Mouse (Mus musculus) heart, postnatal 0 days (tissue): ENCODE measurements around the gene Egr4. TPM values are rescaled to one million over a fixed set of nuclear protein-coding genes. Genes with fewer than 3 reads are reported as not detected.

Source experiments
- ATAC-seq: fragments of 200-750 bp; cut with Nextera tagmentation; 2 replicates; pipeline ENCODE4 v1.8.0; 2017; ENCODE audit warnings: low read depth, moderate number of reproducible peaks, moderate library complexity; ENCODE audit not compliant: insufficient read depth
- DNase-seq: peaks from one replicate; pipeline ENCODE4 v3.0.0-alpha.2; 2016; ENCODE audit warnings: low spot score
- H3K27ac ChIP-seq: fragments of 300-500 bp; sonication (generic); 2 replicates; pipeline ENCODE4 v1.5.1; 2014; ENCODE audit warnings: low read depth, mild to moderate bottlenecking
- H3K27me3 ChIP-seq: fragments of 300-500 bp; sonication (generic); 2 replicates; pipeline ENCODE4 v1.6.1; 2014; ENCODE audit warnings: low read length, mixed read lengths; ENCODE audit not compliant: control insufficient read depth, insufficient read depth
- H3K36me3 ChIP-seq: fragments of 300-500 bp; sonication (generic); replicated peaks from 2 replicates; pipeline ENCODE4 v1.6.1; 2014; ENCODE audit warnings: low read length, mixed read lengths; ENCODE audit not compliant: control insufficient read depth, insufficient read depth
- H3K4me1 ChIP-seq: fragments of 300-500 bp; sonication (generic); 2 replicates; pipeline ENCODE4 v1.6.1; 2014; ENCODE audit warnings: antibody characterized with exemption; ENCODE audit not compliant: control insufficient read depth, insufficient read depth
- H3K4me2 ChIP-seq: fragments of 300-500 bp; sonication (generic); 2 replicates; pipeline ENCODE4 v1.6.1; 2014; ENCODE audit warnings: low read depth, mild to moderate bottlenecking, low read length, moderate library complexity
- H3K4me3 ChIP-seq: fragments of 300-500 bp; sonication (generic); 2 replicates; pipeline ENCODE4 v1.5.1; 2014; ENCODE audit warnings: low read depth, low read length
- H3K9ac ChIP-seq: fragments of 300-500 bp; sonication (generic); replicated peaks from 2 replicates; pipeline ENCODE4 v1.6.1; 2014; ENCODE audit warnings: low read depth, low read length, mixed read lengths
- H3K9me3 ChIP-seq: fragments of 300-500 bp; sonication (generic); replicated peaks from 2 replicates; pipeline ENCODE4 v1.6.1; 2016; ENCODE audit warnings: low read length; ENCODE audit not compliant: control insufficient read depth
- CTCF ChIP-seq: IDR thresholded peaks from 2 replicates; pipeline ENCODE4 v1.5.1; 2016; ENCODE audit warnings: antibody characterized with exemption, control low read depth, low read depth
- EP300 ChIP-seq: IDR thresholded peaks from 2 replicates; pipeline ENCODE4 v1.6.1; 2016; ENCODE audit warnings: antibody characterized with exemption, low read depth
- WGBS: fragments of 180-500 bp; shearing (Covaris S2); extraction: QIAGEN DNeasy Blood & Tissue Kit; methylation state at CpG from one replicate; pipeline ENCODE4 v1.1.7; 2014; 5-methylcytosine and 5-hydroxymethylcytosine counted together
- polyA plus RNA-seq: library from polyadenylated mRNA; unstranded; fragments of >200 nt; fragmentation: Nextera tagmentation; extraction: Ambion mirVana; gene quantifications from 2 replicates; pipeline ENCODE4 v1.2.1, GENCODE M21; 2015
- total RNA-seq: library from RNA; depleted of rRNA; stranded (reverse); fragments of >200 nt; gene quantifications from 2 replicates; pipeline ENCODE4 v1.2.3, GENCODE M21; 2014; ENCODE audit warnings: low replicate concordance

The Egr4 gene
- total and polyA plus RNA-seq, 2 experiments from 2014 or later, result not detected

GRCm38 (mm10) chr6:85522825-85523224 lies 9.4 kb upstream of the Egr4 start:
- no peak overlapping the region for H3K4me3 ChIP-seq
- no peaks in the 10 kb centered on the region for H3K4me1 ChIP-seq
- H3K27ac ChIP-seq, result no peak overlapping the region
- no peak for DNase-seq
- 0 out of 2 replicates have a peak, but pooled peaks cover 4% of the 10 kb centered on the region for H3K27me3 ChIP-seq
- TF ChIP-seq EP300 (no peak), CTCF (no peak)
- WGBS, result 59% methylated on average over 2 of the region's 2 CpGs
- ATAC-seq, result no peak
- no peak overlapping the region for H3K4me2 ChIP-seq
- H3K9ac ChIP-seq, result no peak overlapping the region
- no peaks in the 10 kb centered on the region for H3K36me3 ChIP-seq
- H3K9me3 ChIP-seq, result no peaks in the 10 kb centered on the region

- Histone ChIP-seq H3K4me1 (no peaks in the 10 kb centered on the region), H3K36me3 (no peaks in the 10 kb centered on the region), H3K9me3 (no peaks in the 10 kb centered on the region), H3K27me3 (0 out of 2 replicates have a peak, but pooled peaks cover 4% of the 10 kb centered on the region), H3K27ac (no peak overlapping the region), H3K4me3 (no peak overlapping the region), H3K9ac (no peak overlapping the region), H3K4me2 (no peak overlapping the region)
- WGBS, result 80% methylated on average over 5 of the region's 5 CpGs
- no peak for DNase-seq
- ATAC-seq, result no peak
- TF ChIP-seq CTCF, result no peak
These were observed 8.6 kb upstream of the Egr4 start for GRCm38 (mm10) chr6:85522026-85522425.

- TF ChIP-seq EP300 (no peak), CTCF (no peak)
- Histone ChIP-seq H3K4me1 (peaks cover 7% of the 10 kb centered on the region), H3K9ac (no peak overlapping the region), H3K9me3 (no peaks in the 10 kb centered on the region), H3K36me3 (no peaks in the 10 kb centered on the region), H3K4me2 (no peak overlapping the region), H3K27ac (no peak overlapping the region), H3K4me3 (no peak overlapping the region), H3K27me3 (peaks cover 36% of the 10 kb centered on the region)
- DNase-seq (no peak), ATAC-seq (no peak)
- 64% methylated on average over 5 of the region's 5 CpGs for WGBS
These were observed 4.8 kb upstream of the Egr4 start for GRCm38 (mm10) chr6:85518091-85518693.

- Histone ChIP-seq H3K4me1 (peaks cover 8% of the 10 kb centered on the region), H3K27ac (no peak overlapping the region), H3K27me3 (peaks cover 59% of the 10 kb centered on the region), H3K9ac (no peak overlapping the region), H3K4me3 (no peak overlapping the region), H3K4me2 (no peak overlapping the region), H3K9me3 (no peaks in the 10 kb centered on the region), H3K36me3 (no peaks in the 10 kb centered on the region)
- no peak for ATAC-seq
- no peak for DNase-seq
- 72% methylated on average over 4 of the region's 4 CpGs for WGBS
- TF ChIP-seq EP300 (no peak), CTCF (no peak)
These were observed 2.6 kb upstream of the Egr4 start for GRCm38 (mm10) chr6:85515941-85516340.

- Histone ChIP-seq H3K4me2 (peak overlapping the region; percentile 70), H3K4me1 (peaks cover 8% of the 10 kb centered on the region), H3K9ac (no peak overlapping the region), H3K36me3 (no peaks in the 10 kb centered on the region), H3K27ac (no peak overlapping the region), H3K9me3 (no peaks in the 10 kb centered on the region), H3K27me3 (peaks cover 80% of the 10 kb centered on the region), H3K4me3 (peak overlapping the region; percentile 48)
- ATAC-seq (no peak), DNase-seq (no peak)
- TF ChIP-seq EP300, result no peak
- TF ChIP-seq CTCF, result no peak
- under 1% methylated on average over 64 of the region's 90 CpGs for WGBS
These were observed 535 bp downstream of the Egr4 start for GRCm38 (mm10) chr6:85512577-85513530.
